Mouse (Mus musculus) right cerebral cortex, adult 2 months (tissue): ENCODE results near the gene Cbarp.
"Not testable (repeated sequence)": the region's sequence is repeated elsewhere in the genome, so short reads cannot be mapped to it uniquely, and the experiment has no call there.

Source experiments
- DNase-seq, 2 experiments: peaks; one replicate each; pipeline ENCODE4 v3.0.0; 2021 to 2022; ENCODE audit warnings: low spot score in 2 of 2

Gene Cbarp

GRCm38 (mm10) chr10:80170052-80170451, 29.4 kb upstream of the Cbarp start:
- DNase-seq: peak in 1 of 2 experiments; percentile 4

GRCm38 (mm10) chr10:80169651-80170050, 29.0 kb upstream of the Cbarp start:
- no peak for DNase-seq

- DNase-seq: no peak
Measured at GRCm38 (mm10) chr10:80169070-80169469, 28.4 kb upstream of the Cbarp start.

GRCm38 (mm10) chr10:80168038-80168661, 27.5 kb upstream of the Cbarp start:
- DNase-seq: peak; percentile 89 to 94

GRCm38 (mm10) chr10:80167460-80168037, 26.9 kb upstream of the Cbarp start:
- peak; percentile 97 to 99 for DNase-seq

- DNase-seq: not testable (repeated sequence)
Measured at GRCm38 (mm10) chr10:80166136-80166535, 25.5 kb upstream of the Cbarp start.

GRCm38 (mm10) chr10:80165392-80166128, 24.9 kb upstream of the Cbarp start, which contains the start of gene Cirbp:
TSS of gene Cirbp (plus strand) at chr10:80165985.
- DNase-seq: peak; percentile 77 to 79

GRCm38 (mm10) chr10:80164998-80165344, 24.3 kb upstream of the Cbarp start:
- DNase-seq: peak; percentile 97 to 98

- DNase-seq: peak; percentile 31 to 42
Measured at GRCm38 (mm10) chr10:80164161-80164997, 23.7 kb upstream of the Cbarp start.

- DNase-seq: peak; percentile 44 to 48
Measured at GRCm38 (mm10) chr10:80163721-80164120, 23.1 kb upstream of the Cbarp start.

GRCm38 (mm10) chr10:80162716-80163299, 22.2 kb upstream of the Cbarp start:
- DNase-seq: no peak

- DNase-seq: no peak
Measured at GRCm38 (mm10) chr10:80162243-80162608, 21.6 kb upstream of the Cbarp start.

GRCm38 (mm10) chr10:80161522-80162242, 21.0 kb upstream of the Cbarp start:
- DNase-seq: no peak

- DNase-seq: peak; percentile 34 to 36
Measured at GRCm38 (mm10) chr10:80160455-80161371, 20.1 kb upstream of the Cbarp start.

- DNase-seq: peak; percentile 99
Measured at GRCm38 (mm10) chr10:80159561-80160454, 19.2 kb upstream of the Cbarp start.

GRCm38 (mm10) chr10:80159021-80159560, 18.5 kb upstream of the Cbarp start:
- no peak for DNase-seq

GRCm38 (mm10) chr10:80158307-80158986, 17.8 kb upstream of the Cbarp start:
- DNase-seq: peak; percentile 50 to 60
